Mouse (Mus musculus): ENCODE measurements around the gene Xbp1. TPM values are rescaled to one million over a fixed set of nuclear protein-coding genes. Genes with fewer than 3 reads are reported as not detected.
"Not testable (repeated sequence)": the region's sequence is repeated elsewhere in the genome, so short reads cannot be mapped to it uniquely, and the experiment has no call there.

Xbp1 gene
- polyA plus RNA-seq, 1 experiment from 2014 or later, result 117 TPM

GRCm38 (mm10) chr11:5530172-5530571, 9.7 kb downstream of the Xbp1 start:
- Histone ChIP-seq H3K36me3 (ENCODE audit: control insufficient read depth, insufficient read depth, low read length) (peaks cover 21% of the 10 kb centered on the region), H3K4me3 (ENCODE audit: low read depth, low read length) (no peak overlapping the region), H3K27ac (ENCODE audit: low read depth, low read length) (no peak overlapping the region), H3K27me3 (ENCODE audit: control insufficient read depth, insufficient read depth, low read length) (no peaks in the 10 kb centered on the region), H3K4me2 (ENCODE audit: low read depth, low read length, severe bottlenecking) (no peak overlapping the region), H3K9ac (ENCODE audit: low read length) (no peak overlapping the region), H3K4me1 (replicated peaks; ENCODE audit: control insufficient read depth, insufficient read depth, low read length) (no peaks in the 10 kb centered on the region), H3K9me3 (ENCODE audit: control insufficient read depth, low read length) (no peaks in the 10 kb centered on the region)
- no peak for DNase-seq (ENCODE audit: low spot score)
- ATAC-seq (replicated peaks; ENCODE audit: low FRiP score), result no peak
- WGBS, result 80% methylated on average over 5 of the region's 5 CpGs

GRCm38 (mm10) chr11:5530717-5531116, 10.3 kb downstream of the Xbp1 start:
- no peak overlapping the region for H3K4me3 ChIP-seq (ENCODE audit: low read depth, low read length)
- no peaks in the 10 kb centered on the region for H3K27me3 ChIP-seq (ENCODE audit: control insufficient read depth, insufficient read depth, low read length)
- no peaks in the 10 kb centered on the region for H3K4me1 ChIP-seq (replicated peaks; ENCODE audit: control insufficient read depth, insufficient read depth, low read length)
- H3K27ac ChIP-seq (ENCODE audit: low read depth, low read length), result no peak overlapping the region
- H3K9me3 ChIP-seq (ENCODE audit: control insufficient read depth, low read length), result no peaks in the 10 kb centered on the region
- H3K36me3 ChIP-seq (ENCODE audit: control insufficient read depth, insufficient read depth, low read length), result peaks cover 21% of the 10 kb centered on the region
- no peak overlapping the region for H3K4me2 ChIP-seq (ENCODE audit: low read depth, low read length, severe bottlenecking)
- ATAC-seq (replicated peaks; ENCODE audit: low FRiP score), result no peak
- 67% methylated on average over 6 of the region's 6 CpGs for WGBS
- no peak for DNase-seq (ENCODE audit: low spot score)
- no peak overlapping the region for H3K9ac ChIP-seq (ENCODE audit: low read length)

GRCm38 (mm10) chr11:5533108-5533507, 12.6 kb downstream of the Xbp1 start:
- H3K4me1 ChIP-seq (replicated peaks; ENCODE audit: control insufficient read depth, insufficient read depth, low read length), result no peaks in the 10 kb centered on the region
- H3K4me3 ChIP-seq (ENCODE audit: low read depth, low read length), result no peak overlapping the region
- H3K9me3 ChIP-seq (ENCODE audit: control insufficient read depth, low read length), result no peaks in the 10 kb centered on the region
- H3K27ac ChIP-seq (ENCODE audit: low read depth, low read length), result no peak overlapping the region
- DNase-seq (ENCODE audit: low spot score) (no peak), ATAC-seq (replicated peaks; ENCODE audit: low FRiP score) (no peak)
- peaks cover 21% of the 10 kb centered on the region for H3K36me3 ChIP-seq (ENCODE audit: control insufficient read depth, insufficient read depth, low read length)
- no peaks in the 10 kb centered on the region for H3K27me3 ChIP-seq (ENCODE audit: control insufficient read depth, insufficient read depth, low read length)
- no peak overlapping the region for H3K9ac ChIP-seq (ENCODE audit: low read length)
- H3K4me2 ChIP-seq (ENCODE audit: low read depth, low read length, severe bottlenecking), result no peak overlapping the region
- WGBS, result 87% methylated on average over 5 of the region's 5 CpGs

GRCm38 (mm10) chr11:5537454-5537853, 17.0 kb downstream of the Xbp1 start:
- H3K36me3 ChIP-seq (ENCODE audit: control insufficient read depth, insufficient read depth, low read length), result peaks cover 10% of the 10 kb centered on the region
- 97% methylated on average over 4 of the region's 4 CpGs for WGBS

GRCm38 (mm10) chr11:5540331-5540730, 19.9 kb downstream of the Xbp1 start:
- Histone ChIP-seq H3K27me3 (ENCODE audit: control insufficient read depth, insufficient read depth, low read length) (no peaks in the 10 kb centered on the region), H3K4me2 (ENCODE audit: low read depth, low read length, severe bottlenecking) (peak overlapping the region; percentile 83), H3K27ac (ENCODE audit: low read depth, low read length) (no peak overlapping the region), H3K4me3 (ENCODE audit: low read depth, low read length) (peak overlapping the region; percentile 76), H3K9me3 (ENCODE audit: control insufficient read depth, low read length) (no peaks in the 10 kb centered on the region), H3K36me3 (ENCODE audit: control insufficient read depth, insufficient read depth, low read length) (no peaks in the 10 kb centered on the region), H3K9ac (ENCODE audit: low read length) (no peak overlapping the region; the same call in 1 of the 2 replicates), H3K4me1 (replicated peaks; ENCODE audit: control insufficient read depth, insufficient read depth, low read length) (peaks cover 6% of the 10 kb centered on the region; the same call in 1 of the 2 replicates)
- ATAC-seq (replicated peaks; ENCODE audit: low FRiP score), result no peak
- 38% methylated on average over 4 of the region's 4 CpGs for WGBS
- DNase-seq (ENCODE audit: low spot score), result no peak

More at GRCm38 (mm10) chr11:5537454-5537853, 17.0 kb downstream of the Xbp1 start:
- not testable (repeated sequence) for ATAC-seq (replicated peaks; ENCODE audit: low FRiP score); H3K27me3 ChIP-seq (ENCODE audit: control insufficient read depth, insufficient read depth, low read length); H3K9ac ChIP-seq (ENCODE audit: low read length); H3K4me2 ChIP-seq (ENCODE audit: low read depth, low read length, severe bottlenecking); H3K27ac ChIP-seq (ENCODE audit: low read depth, low read length); H3K4me1 ChIP-seq (replicated peaks; ENCODE audit: control insufficient read depth, insufficient read depth, low read length); DNase-seq (ENCODE audit: low spot score); H3K4me3 ChIP-seq (ENCODE audit: low read depth, low read length); H3K9me3 ChIP-seq (ENCODE audit: control insufficient read depth, low read length)

- Histone ChIP-seq H3K36me3 (ENCODE audit: control insufficient read depth, insufficient read depth, low read length) (no peaks in the 10 kb centered on the region), H3K4me2 (ENCODE audit: low read depth, low read length, severe bottlenecking) (peak overlapping the region; percentile 83), H3K27me3 (ENCODE audit: control insufficient read depth, insufficient read depth, low read length) (no peaks in the 10 kb centered on the region), H3K27ac (ENCODE audit: low read depth, low read length) (0 out of 2 replicates have a peak overlapping the region, but pooled peaks have one; percentile 25), H3K4me3 (ENCODE audit: low read depth, low read length) (peak overlapping the region; percentile 76), H3K9ac (ENCODE audit: low read length) (peak overlapping the region; percentile 89), H3K4me1 (replicated peaks; ENCODE audit: control insufficient read depth, insufficient read depth, low read length) (peaks cover 6% of the 10 kb centered on the region; the same call in 1 of the 2 replicates), H3K9me3 (ENCODE audit: control insufficient read depth, low read length) (no peaks in the 10 kb centered on the region)
- 5% methylated on average over 28 of the region's 28 CpGs for WGBS
- DNase-seq (ENCODE audit: low spot score) (no peak), ATAC-seq (replicated peaks; ENCODE audit: low FRiP score) (no peak)
Measured at GRCm38 (mm10) chr11:5541230-5541798, 20.9 kb downstream of the Xbp1 start.

- peak within 1 kb of the TSS; percentile 83 for H3K4me2 ChIP-seq (ENCODE audit: low read depth, low read length, severe bottlenecking)
- H3K27ac ChIP-seq (ENCODE audit: low read depth, low read length), result 0 out of 2 replicates have a peak within 1 kb of the TSS, but pooled peaks have one; percentile 25
- under 1% methylated on average over 65 of the region's 65 CpGs for WGBS
- H3K4me1 ChIP-seq (replicated peaks; ENCODE audit: control insufficient read depth, insufficient read depth, low read length), result peaks cover 6% of the 10 kb centered on the region; the same call in 1 of the 2 replicates
- no peaks in the 10 kb centered on the region for H3K27me3 ChIP-seq (ENCODE audit: control insufficient read depth, insufficient read depth, low read length)
- ATAC-seq (replicated peaks; ENCODE audit: low FRiP score) (peak; percentile 98), DNase-seq (ENCODE audit: low spot score) (peak; percentile 92)
- H3K36me3 ChIP-seq (ENCODE audit: control insufficient read depth, insufficient read depth, low read length), result no peaks in the 10 kb centered on the region
- no peaks in the 10 kb centered on the region for H3K9me3 ChIP-seq (ENCODE audit: control insufficient read depth, low read length)
- peak within 1 kb of the TSS; percentile 89 for H3K9ac ChIP-seq (ENCODE audit: low read length)
- peak within 1 kb of the TSS; percentile 76 for H3K4me3 ChIP-seq (ENCODE audit: low read depth, low read length)
Measured at GRCm38 (mm10) chr11:5541799-5542481, 21.5 kb downstream of the Xbp1 start, which contains the start of gene Ccdc117. Gene Ccdc117, minus strand, starts transcription at chr11:5542187.

- Histone ChIP-seq H3K36me3 (ENCODE audit: control insufficient read depth, insufficient read depth, low read length) (no peaks in the 10 kb centered on the region), H3K4me3 (ENCODE audit: low read depth, low read length) (peak overlapping the region; percentile 76), H3K9me3 (ENCODE audit: control insufficient read depth, low read length) (no peaks in the 10 kb centered on the region), H3K27ac (ENCODE audit: low read depth, low read length) (no peak overlapping the region), H3K9ac (ENCODE audit: low read length) (no peak overlapping the region; the same call in 1 of the 2 replicates), H3K27me3 (ENCODE audit: control insufficient read depth, insufficient read depth, low read length) (no peaks in the 10 kb centered on the region), H3K4me2 (ENCODE audit: low read depth, low read length, severe bottlenecking) (peak overlapping the region; percentile 83), H3K4me1 (replicated peaks; ENCODE audit: control insufficient read depth, insufficient read depth, low read length) (peaks cover 6% of the 10 kb centered on the region; the same call in 1 of the 2 replicates)
- no peak for DNase-seq (ENCODE audit: low spot score)
- ATAC-seq (replicated peaks; ENCODE audit: low FRiP score), result no peak
- WGBS, result 52% methylated on average over 5 of the region's 5 CpGs
Measured at GRCm38 (mm10) chr11:5542482-5543185, 22.2 kb downstream of the Xbp1 start.
